In the genomic region with DNA sequence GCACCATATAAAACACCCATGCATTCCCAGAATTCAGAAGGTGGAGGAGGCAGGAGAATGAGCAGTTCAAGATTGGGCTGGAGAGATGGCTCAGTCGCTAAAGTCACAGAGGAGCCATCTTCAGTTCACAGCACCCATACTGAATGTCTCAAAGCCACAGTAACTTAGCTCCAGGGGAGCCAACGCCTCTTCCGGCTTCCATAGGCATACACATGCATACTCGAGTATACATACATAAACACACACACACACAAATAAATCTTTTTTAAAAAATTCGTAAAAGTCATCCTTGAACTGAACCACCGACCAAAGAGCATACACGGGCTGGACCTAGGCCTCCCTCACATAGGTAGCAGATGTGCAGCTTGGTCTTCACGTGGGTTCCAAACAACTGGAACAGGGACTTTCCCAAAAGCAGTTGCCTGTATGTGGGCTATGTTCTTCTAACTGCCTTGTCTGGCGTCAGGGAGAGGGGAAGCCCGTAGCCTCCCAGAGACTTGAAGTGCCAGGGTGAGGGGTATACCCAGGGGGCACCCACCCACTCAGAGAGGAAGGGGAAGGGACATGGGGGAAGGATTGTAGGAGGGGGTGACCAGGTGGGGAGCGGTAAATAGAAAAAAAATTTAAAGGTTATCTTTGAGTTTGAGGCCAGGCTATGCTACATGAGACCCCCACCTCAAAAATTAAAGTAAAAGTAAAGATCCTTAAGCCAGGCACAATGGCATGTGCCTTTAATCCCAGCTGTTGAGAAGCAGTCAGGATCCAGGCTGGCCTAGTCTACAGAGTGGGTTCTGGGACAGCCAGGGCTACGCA, we compare ENCODE assay signal across 12 mouse cellular contexts.
"Had no signal": no experiment of that assay in that cellular context is flagged by ENCODE, and none has a peak within 500 bp of the region (broad histone marks: within the 10 kb centered on the region; RNA-seq: fewer than 3 reads in every experiment).

No protein-coding gene starts in this region.

- ATAC-seq: midbrain, embryonic 13.5 days had no signal

- H3K27me3 ChIP-seq: liver, embryonic 15.5 days; midbrain, embryonic 13.5 days; neural tube, embryonic 13.5 days had no signal

- H3K9ac ChIP-seq: liver, embryonic 15.5 days; midbrain, embryonic 13.5 days; neural tube, embryonic 13.5 days had no signal

- H3K27ac ChIP-seq: layer of hippocampus, adult 2 months; limb, embryonic 10.5 days; liver, embryonic 15.5 days; midbrain, embryonic 13.5 days; neural tube, embryonic 13.5 days; stomach, postnatal 0 days had no signal

- H3K9me3 ChIP-seq: limb, embryonic 10.5 days; liver, embryonic 15.5 days; midbrain, embryonic 13.5 days; neural tube, embryonic 13.5 days had no signal

- DNase-seq: kidney, postnatal 10 days; kidney, postnatal 4 days; lung, adult 2 months; retina, postnatal 1 day; right cerebral cortex, postnatal 4 days had no signal

- H3K4me3 ChIP-seq: layer of hippocampus, adult 2 months; limb, embryonic 10.5 days; liver, embryonic 15.5 days; midbrain, embryonic 13.5 days; neural tube, embryonic 13.5 days had no signal

- H3K4me2 ChIP-seq: liver, embryonic 11.5 days; liver, embryonic 15.5 days; midbrain, embryonic 13.5 days; neural tube, embryonic 13.5 days had no signal
